ENCODE assay signal across 27 mouse cellular contexts in genomic region chr5:5226966-5227365, GRCm38 (mm10).
DNase-seq lines count a peak whose midpoint lies in the region; ATAC-seq lines count a peak whose summit lies in the region.
"Had no signal": no experiment of that assay in that cellular context is flagged by ENCODE, and none has a peak within 500 bp of the region (broad histone marks: within the 10 kb centered on the region; RNA-seq: fewer than 3 reads in every experiment).

No protein-coding gene starts in this region.

- DNase-seq in frontal cortex, postnatal 25 days (ENCODE audit: low spot score in 2 of 2), result no peak
- DNase-seq in layer of hippocampus, adult 9-11 months, result peak; percentile 40
- no peak for DNase-seq in layer of hippocampus, postnatal 25 days (ENCODE audit: extremely low spot score in 1 of 2, low spot score in 1 of 2)
- peak; percentile 22 for DNase-seq in lung, postnatal 36 days
- DNase-seq in lung, postnatal 14 days, result no peak
- peak; percentile 12 for DNase-seq in skeletal muscle tissue, adult 2 months (ENCODE audit: low read depth, low spot score)
- DNase-seq: adrenal gland, adult 2 months; cerebellum, adult 18-20 months; cerebellum, postnatal 14 days; gastrocnemius, postnatal 14 days; heart, postnatal 14 days; kidney, adult 18-20 months; kidney, postnatal 4 days; liver, embryonic 13.5 days; right cerebral cortex, postnatal 14 days; thymus, postnatal 14 days had no signal

- H3K4me1 ChIP-seq in midbrain, embryonic 16.5 days (ENCODE audit: control insufficient read depth, insufficient read depth, low read length), result no peaks in the 10 kb centered on the region
- H3K4me1 ChIP-seq: embryonic facial prominence, embryonic 12.5 days; forebrain, embryonic 13.5 days; heart, embryonic 13.5 days; limb, embryonic 12.5 days; liver, embryonic 13.5 days; lung, embryonic 15.5 days; megakaryocyte, embryonic 14.5 days; midbrain, embryonic 13.5 days had no signal

- H3K9me3 ChIP-seq in midbrain, embryonic 16.5 days (replicated peaks; ENCODE audit: control insufficient read depth, low read length, poor library complexity, severe bottlenecking), result no peaks in the 10 kb centered on the region
- H3K9me3 ChIP-seq: embryonic facial prominence, embryonic 12.5 days; forebrain, embryonic 13.5 days; heart, embryonic 13.5 days; limb, embryonic 12.5 days; liver, embryonic 13.5 days; lung, embryonic 15.5 days; megakaryocyte, embryonic 14.5 days; midbrain, embryonic 13.5 days had no signal

- H3K36me3 ChIP-seq in midbrain, embryonic 16.5 days (ENCODE audit: control insufficient read depth, insufficient read depth, low read length), result no peaks in the 10 kb centered on the region
- H3K36me3 ChIP-seq: limb, embryonic 12.5 days; liver, embryonic 13.5 days had no signal

- no peak overlapping the region for H3K4me2 ChIP-seq in midbrain, embryonic 16.5 days (ENCODE audit: low read length)
- H3K4me2 ChIP-seq: embryonic facial prominence, embryonic 12.5 days; forebrain, embryonic 13.5 days; heart, embryonic 13.5 days; limb, embryonic 12.5 days; liver, embryonic 13.5 days; lung, embryonic 15.5 days; midbrain, embryonic 13.5 days had no signal

- WGBS in midbrain, embryonic 16.5 days, result 93% methylated on average over 4 of the region's 4 CpGs

- no peak overlapping the region for H3K4me3 ChIP-seq in midbrain, embryonic 16.5 days (ENCODE audit: low read depth, low read length)
- H3K4me3 ChIP-seq: embryonic facial prominence, embryonic 12.5 days; forebrain, embryonic 13.5 days; heart, embryonic 13.5 days; limb, embryonic 12.5 days; liver, embryonic 13.5 days; lung, embryonic 15.5 days; megakaryocyte, embryonic 14.5 days; midbrain, embryonic 13.5 days had no signal

- ATAC-seq in frontal cortex, adult (ENCODE audit: low TSS enrichment), result peak; percentile 64
- ATAC-seq in midbrain, embryonic 16.5 days, result no peak
- ATAC-seq: CD4-positive, CD25-positive, alpha-beta regulatory T cell, adult 4 months; forebrain, embryonic 13.5 days; midbrain, embryonic 13.5 days; Patski had no signal

- H3K27me3 ChIP-seq in midbrain, embryonic 16.5 days (ENCODE audit: control insufficient read depth, insufficient read depth, low read depth, low read length), result no peaks in the 10 kb centered on the region
- H3K27me3 ChIP-seq: embryonic facial prominence, embryonic 12.5 days; forebrain, embryonic 13.5 days; heart, embryonic 13.5 days; limb, embryonic 12.5 days; liver, embryonic 13.5 days; lung, embryonic 15.5 days; megakaryocyte, embryonic 14.5 days; midbrain, embryonic 13.5 days; Patski had no signal

- H3K9ac ChIP-seq in midbrain, embryonic 16.5 days (ENCODE audit: low read depth, low read length), result no peak overlapping the region
- H3K9ac ChIP-seq: embryonic facial prominence, embryonic 12.5 days; forebrain, embryonic 13.5 days; heart, embryonic 13.5 days; limb, embryonic 12.5 days; liver, embryonic 13.5 days; lung, embryonic 15.5 days; midbrain, embryonic 13.5 days had no signal

- no peak overlapping the region for H3K27ac ChIP-seq in midbrain, embryonic 16.5 days (ENCODE audit: low read length)
- H3K27ac ChIP-seq: embryonic facial prominence, embryonic 12.5 days; forebrain, embryonic 13.5 days; heart, embryonic 13.5 days; limb, embryonic 12.5 days; liver, embryonic 13.5 days; lung, embryonic 15.5 days; midbrain, embryonic 13.5 days had no signal

Comparison
In these comparisons a context has a peak if more than half of its experiments do, and no peak if none do; other contexts are left out.
1. DNase-seq: peak in layer of hippocampus, adult 9-11 months (single experiment), lung, postnatal 36 days (single experiment) and skeletal muscle tissue, adult 2 months (single experiment); none in frontal cortex, postnatal 25 days (0 of 2), layer of hippocampus, postnatal 25 days (0 of 2) and lung, postnatal 14 days (single experiment).